Mouse (Mus musculus) inflammation-experienced regulatory T-cells, adult 6 months (primary cell): Measurements from ENCODE around the gene Bbs9. TPM values are rescaled to one million over a fixed set of nuclear protein-coding genes. Genes with fewer than 3 reads are reported as not detected.

Experiments used
- ATAC-seq: one replicate; pipeline ENCODE4 v1.8.0; 2017
- polyA plus RNA-seq, 3 experiments: library from polyadenylated mRNA; unstranded; fragments of 100-300 nt; shearing (Covaris generic); gene quantifications; one replicate each; pipeline ENCODE4 v1.2.1; 2017

The Bbs9 gene
- polyA plus RNA-seq, 3 experiments from 2014 or later, result 9.0 to 16.0 (median 12.0) TPM

DNA sequence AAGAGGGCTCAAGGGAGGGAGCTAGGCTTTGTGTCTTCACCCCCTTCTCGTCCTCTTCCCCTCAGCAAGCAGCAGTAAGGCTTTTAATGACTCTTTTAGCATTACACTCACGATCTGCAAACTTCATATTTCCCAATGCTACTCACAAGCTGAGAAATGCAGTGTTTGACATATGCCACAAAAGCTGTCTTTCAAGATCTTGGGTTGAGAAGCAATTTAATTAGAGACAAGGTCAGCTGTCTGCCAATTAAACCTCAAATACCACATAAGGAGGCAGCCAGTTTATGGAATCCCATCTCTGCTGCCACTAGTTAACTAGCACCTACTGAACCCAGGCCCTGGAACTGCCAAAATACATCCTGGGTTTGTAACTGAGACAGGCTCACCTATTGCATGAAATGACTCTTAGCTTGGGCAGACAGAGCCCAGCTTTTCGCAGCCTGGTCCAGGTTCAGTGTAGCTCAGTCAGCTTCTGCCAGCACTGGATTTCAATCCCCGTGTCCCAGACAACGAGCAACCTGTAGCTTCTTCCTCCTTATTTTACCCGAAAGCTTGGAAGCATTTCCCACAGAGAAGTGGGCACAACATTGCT, 278.7 kb downstream of the Bbs9 start:
- no peak for ATAC-seq

GRCm38 (mm10) chr9:22758487-22758886, 283.0 kb downstream of the Bbs9 start:
- ATAC-seq, result no peak

DNA sequence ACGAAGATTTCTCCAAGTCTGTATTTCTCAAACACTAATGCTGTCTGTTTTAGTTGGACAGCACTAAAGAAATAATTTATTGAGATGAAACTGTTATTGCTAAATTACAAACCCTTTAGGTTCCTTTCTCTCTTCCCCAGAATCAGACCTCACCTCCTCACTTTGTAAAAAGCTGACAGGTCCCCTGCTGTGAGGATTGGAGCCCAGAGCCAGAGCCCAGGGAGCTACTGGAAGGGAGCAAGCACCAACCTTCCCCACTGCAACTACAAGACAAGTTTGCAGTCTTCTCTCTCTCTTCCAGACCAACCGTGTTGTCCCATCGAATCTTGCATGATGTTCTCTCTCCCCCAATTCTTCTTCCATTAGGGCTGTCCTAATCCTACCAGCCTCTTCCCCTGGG, 283.7 kb downstream of the Bbs9 start:
- no peak for ATAC-seq

- ATAC-seq, result no peak
Measured at GRCm38 (mm10) chr9:22760376-22760775, 284.9 kb downstream of the Bbs9 start.

GRCm38 (mm10) chr9:22761487-22761886, 286.0 kb downstream of the Bbs9 start:
- ATAC-seq, result no peak

DNA sequence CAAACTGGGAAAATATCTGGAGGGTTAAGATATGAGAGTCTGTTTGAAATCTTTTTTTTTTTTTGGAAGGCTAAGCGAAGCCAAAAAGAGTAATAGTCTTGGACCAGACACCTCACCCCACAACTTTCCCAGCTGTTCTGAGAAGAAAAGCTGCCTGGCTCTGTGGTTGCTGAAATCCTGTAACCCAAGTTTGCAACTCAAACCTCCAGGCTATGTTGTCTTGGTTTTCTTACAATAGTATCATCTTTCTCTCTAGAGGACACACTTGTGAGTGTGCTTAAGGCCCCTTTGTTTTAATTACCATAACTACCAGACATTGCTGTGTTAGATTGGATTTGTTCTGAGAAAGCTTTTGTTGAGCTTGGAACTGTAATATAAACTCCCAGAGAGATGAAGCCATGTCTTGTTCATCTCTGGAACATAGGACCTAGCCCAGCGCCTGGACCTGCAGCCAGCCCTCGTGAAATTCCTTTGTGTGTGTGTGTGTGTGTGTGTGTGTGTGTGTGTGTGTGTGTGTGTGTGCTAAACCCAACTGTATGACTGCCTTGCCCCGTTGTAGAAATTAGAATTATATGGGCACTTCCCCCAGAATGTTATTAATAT, 290.2 kb downstream of the Bbs9 start:
- no peak for ATAC-seq

GRCm38 (mm10) chr9:22767154-22767553, 291.6 kb downstream of the Bbs9 start:
- ATAC-seq, result no peak

GRCm38 (mm10) chr9:22767860-22768259, 292.3 kb downstream of the Bbs9 start:
- no peak for ATAC-seq

- ATAC-seq, result no peak
Measured at GRCm38 (mm10) chr9:22771785-22772184, 296.3 kb downstream of the Bbs9 start.

DNA sequence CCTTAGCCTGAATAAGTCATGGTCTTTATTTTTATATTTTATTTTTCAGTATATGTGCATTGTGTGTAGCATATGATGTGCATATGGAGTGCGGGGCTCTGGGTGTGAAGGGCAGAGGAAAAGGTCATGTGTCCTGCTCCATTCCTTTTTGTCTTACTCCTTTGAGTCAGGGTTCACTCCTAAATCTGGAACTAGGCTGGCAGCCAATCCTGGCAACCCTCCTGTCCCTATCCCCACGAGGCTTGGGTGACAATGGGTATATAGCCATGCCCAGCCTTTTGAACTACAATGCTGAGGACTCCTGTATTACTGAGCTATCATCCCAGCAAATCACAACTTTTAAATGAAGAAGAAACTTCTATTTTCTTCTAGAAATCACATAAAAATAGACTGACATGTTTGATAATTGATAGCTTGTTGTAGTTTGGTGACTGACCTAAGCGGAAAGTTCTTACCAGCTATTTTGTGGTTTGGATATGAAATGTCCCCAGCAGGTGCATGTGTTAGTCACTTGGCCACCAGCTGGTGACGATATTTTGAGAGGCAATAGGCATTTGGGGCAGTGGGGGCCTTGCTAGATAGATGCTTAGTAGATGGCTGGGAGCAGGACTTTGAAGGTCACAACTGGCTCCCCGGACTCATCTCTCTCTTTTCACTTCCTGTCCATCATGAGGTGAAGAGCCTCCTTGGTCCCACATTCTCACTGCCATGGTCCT, 300.9 kb downstream of the Bbs9 start:
- no peak for ATAC-seq

DNA sequence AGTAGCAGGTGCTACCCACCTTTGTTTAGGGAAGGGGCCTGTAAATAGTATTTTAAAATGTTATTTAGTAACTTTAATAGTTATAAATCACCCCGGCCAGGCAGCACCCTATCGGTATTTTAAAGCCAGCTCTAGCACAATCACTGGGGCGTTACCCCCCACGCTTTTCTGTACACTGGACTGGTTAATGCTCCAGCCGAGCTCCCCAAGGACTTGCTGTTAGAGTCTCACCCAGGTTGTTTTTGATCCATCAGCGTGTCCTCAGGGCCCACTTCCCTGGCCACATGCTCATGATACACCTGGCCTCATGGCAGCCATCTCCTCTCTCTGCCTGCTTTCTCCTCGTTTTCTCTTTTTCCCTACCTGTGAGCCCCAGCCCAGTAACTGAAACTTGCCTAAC, 301.9 kb downstream of the Bbs9 start:
- no peak for ATAC-seq

- no peak for ATAC-seq
Measured at GRCm38 (mm10) chr9:22779631-22780030, 304.1 kb downstream of the Bbs9 start.

DNA sequence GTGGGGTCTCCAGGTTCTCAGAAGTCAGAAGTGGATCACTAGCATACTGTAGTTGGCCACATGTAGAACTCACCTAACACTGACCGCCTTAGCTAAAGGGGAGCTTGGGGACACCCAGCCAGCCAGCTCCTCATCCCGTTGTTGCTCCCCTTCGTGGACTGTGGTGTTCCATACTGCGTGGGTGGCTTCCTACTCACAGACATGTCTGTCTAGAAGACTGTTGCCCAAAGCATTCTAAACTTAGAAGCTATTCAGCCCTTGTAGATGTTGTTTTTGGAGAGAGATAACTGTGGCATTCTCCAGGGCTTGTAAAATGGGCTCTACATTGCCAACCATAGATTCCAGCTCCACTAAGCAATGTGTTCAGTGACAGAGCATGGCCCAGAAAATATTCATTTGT, 310.5 kb downstream of the Bbs9 start:
- ATAC-seq, result no peak

GRCm38 (mm10) chr9:22788423-22788822, 312.9 kb downstream of the Bbs9 start:
- no peak for ATAC-seq

- ATAC-seq, result no peak
Measured at GRCm38 (mm10) chr9:22788850-22789249, 313.3 kb downstream of the Bbs9 start.

DNA sequence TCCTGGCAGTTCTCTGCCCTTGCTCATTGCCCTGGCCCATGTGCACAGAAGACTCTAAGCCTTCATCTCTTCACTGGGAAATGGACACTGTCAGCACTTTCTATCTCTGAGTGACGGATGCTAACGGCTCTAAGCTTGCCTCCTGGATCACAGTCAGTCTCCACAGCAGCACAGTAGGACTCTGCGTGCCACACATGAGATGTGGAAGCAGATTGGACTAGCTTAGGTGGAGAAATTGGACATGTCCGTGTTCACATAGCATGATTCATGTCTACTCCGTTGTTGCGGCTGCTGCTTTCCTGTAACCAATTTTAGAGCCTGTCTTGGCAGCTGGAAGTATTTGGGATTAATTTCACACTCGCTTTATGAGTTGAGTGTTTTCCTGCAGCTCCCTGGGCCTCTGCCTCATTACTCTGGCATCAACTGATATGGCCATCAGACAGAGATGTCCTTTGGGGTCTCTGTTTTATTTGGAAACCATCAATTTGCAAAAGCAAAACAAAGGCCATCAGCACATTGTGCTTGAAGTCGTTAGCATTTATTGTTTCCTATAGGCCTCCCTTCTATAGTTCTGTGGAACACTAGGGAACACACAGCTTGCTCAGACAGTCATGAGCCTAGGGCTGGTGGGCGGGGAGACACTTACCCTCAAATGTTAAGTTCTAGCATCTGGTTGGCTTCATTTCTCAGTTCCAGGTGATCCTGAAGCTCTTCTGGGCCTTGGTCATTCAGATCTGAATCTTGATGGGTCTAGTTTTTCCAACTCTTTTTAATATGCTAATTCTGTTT, 314.1 kb downstream of the Bbs9 start:
- ATAC-seq, result no peak

DNA sequence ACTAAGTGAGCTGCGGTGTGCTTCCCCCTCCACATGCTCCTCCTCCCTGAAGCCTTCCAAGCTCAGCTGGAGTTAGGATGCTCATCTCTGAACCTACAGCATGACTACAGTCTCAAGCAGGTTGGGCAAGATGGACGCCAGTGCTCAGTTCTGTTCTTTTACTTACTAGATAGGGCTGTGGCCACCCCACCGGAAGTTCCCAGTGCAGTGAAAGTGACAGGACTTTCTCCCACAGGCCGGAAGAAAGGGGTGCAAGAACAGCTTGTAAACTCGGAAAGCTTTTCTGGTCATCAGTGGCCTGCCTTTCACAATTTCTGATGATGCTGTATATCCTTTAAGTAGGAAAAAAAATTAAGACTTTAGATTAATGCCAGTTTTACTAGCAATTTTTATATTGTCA, 315.7 kb downstream of the Bbs9 start:
- no peak for ATAC-seq

DNA sequence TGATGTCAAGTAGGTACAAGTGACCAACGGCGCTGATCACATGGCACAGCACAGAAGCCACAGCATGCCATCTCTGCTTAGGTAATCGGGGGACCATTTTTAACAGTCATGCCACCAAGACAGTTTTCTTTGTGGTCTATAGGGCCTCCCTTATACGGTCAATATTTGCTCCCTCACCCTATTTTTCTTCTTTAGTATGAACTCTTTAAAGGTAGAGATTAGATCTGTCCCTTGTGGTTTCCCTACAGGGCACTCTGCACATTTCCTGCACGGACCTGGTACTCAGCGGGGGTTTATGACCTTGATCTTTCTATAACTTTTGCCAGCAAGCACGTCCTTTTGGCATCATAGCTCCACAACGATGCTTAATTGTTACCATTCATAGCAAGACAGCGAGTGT, 316.2 kb downstream of the Bbs9 start:
- no peak for ATAC-seq

DNA sequence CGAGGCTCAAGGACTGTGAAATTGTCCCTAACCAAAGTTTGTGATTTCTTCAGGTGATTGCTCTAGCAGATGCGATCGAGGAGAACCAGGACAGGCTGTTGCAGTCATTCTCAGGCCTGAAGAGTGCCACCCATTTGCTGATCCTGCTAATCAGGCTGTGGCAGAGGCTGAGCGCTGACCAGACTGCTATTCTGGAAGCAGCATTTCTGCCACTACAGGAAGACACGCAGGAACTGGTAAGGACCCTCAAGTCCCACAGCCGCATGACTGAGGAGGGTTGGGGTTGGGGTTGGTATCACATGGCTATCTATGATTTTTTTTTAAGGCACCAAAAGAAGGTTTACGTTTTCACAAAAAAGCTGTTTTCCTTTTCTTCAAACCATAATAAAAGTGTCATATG, 318.2 kb downstream of the Bbs9 start:
- no peak for ATAC-seq

- ATAC-seq, result no peak
Measured at GRCm38 (mm10) chr9:22800675-22801074, 325.2 kb downstream of the Bbs9 start.

DNA sequence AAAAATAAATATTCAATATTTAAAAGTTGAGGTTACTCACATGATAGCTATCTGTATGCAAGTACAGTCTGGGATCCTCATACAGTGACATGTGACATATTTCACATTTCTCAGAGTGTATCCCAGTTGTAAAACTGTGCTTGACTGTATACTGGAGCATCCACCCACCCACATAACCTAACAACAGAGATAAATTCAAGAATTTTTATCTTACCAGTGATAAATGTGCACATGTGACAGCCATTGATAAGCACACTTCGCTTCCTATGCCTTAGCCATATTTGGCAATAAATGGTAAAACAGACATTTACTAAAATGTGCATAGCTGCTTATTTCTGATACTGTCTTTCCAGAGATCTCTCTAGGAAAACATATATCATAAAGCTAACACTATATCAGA, 330.5 kb downstream of the Bbs9 start:
- ATAC-seq, result no peak

GRCm38 (mm10) chr9:22806494-22806893, 331.0 kb downstream of the Bbs9 start:
- ATAC-seq, result no peak

DNA sequence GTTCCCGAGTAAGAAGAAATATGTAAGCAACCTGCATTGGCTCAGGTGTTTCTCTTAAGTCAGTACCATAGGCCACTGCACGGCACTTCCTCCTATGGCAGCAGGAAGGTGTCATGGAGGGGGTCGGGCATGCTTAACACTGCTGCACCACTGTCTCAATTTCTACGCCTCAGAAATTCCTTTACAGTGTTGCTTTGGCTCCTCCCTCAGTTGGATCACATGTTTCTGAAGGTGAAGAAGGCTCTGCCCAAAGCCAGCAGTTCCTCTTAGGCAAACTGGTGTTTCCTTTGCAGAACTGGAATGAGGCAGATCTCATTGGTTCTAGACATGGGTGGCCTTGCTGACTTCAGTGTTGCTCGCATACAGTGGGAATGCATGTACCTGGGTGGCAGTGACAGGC, 332.2 kb downstream of the Bbs9 start:
- no peak for ATAC-seq
